ENCODE assay signal across 10 mouse cellular contexts in the genomic region with DNA sequence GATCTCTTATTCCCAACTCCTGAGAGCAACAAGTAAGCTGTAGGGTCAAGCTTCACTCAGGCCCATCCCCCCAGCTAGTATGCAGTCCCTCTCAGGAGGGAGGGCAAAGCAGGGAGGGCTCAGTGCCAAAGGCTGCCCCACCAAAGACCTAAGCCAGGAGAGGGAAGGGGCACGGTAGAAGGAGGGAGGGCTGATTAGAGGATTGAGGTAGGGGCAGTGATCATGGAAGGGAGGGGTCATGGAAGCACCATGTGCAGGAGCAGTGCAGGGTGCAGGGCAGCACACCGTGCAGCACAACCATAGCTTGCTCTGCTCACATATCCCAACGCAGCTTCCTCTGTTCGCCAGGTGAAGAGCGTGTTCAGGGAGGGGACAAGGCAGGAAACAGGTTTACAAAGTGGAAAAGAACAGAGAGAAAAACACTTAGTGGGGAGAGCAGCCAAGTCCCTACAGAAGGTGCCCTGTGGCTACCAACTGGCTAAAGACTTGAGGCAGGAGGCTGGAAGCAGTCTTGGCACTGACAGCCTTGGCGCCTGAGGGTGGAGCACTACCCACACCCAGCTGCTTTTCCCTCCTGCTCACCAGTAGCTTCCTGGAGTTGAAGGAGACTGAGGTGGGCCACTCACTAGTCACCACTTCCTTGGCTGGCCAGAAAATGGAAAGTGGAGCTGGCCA. TPM values are rescaled to one million over a fixed set of nuclear protein-coding genes. Genes with fewer than 3 reads are reported as not detected.
DNase-seq lines count a peak whose midpoint lies in the region; ATAC-seq and TF ChIP-seq lines count a peak whose summit lies in the region.
"Had no signal": no experiment of that assay in that cellular context is flagged by ENCODE, and none has a peak within 500 bp of the region (broad histone marks: within the 10 kb centered on the region; RNA-seq: fewer than 3 reads in every experiment).

No protein-coding gene starts in this region.

- 0 out of 4 replicates have a peak, but pooled peaks cover 0 to 2% of the 10 kb centered on the region in 2 experiments for H3K4me1 ChIP-seq in heart, embryonic 14.5 days (ENCODE audit: control insufficient read depth in 2 of 2, insufficient read depth in 2 of 2, low read length in 2 of 2)
- no peaks in the 10 kb centered on the region for H3K4me1 ChIP-seq in stomach, postnatal 0 days (replicated peaks; ENCODE audit: control insufficient read depth, insufficient read depth)
- H3K4me1 ChIP-seq: midbrain, embryonic 15.5 days had no signal

- H3K27ac ChIP-seq in heart, embryonic 14.5 days (replicated peaks in 1 of 2; ENCODE audit: control insufficient read depth in 1 of 2, insufficient read depth in 1 of 2, low read depth in 2 of 2, low read length in 2 of 2): no peak overlapping the region
- no peak overlapping the region for H3K27ac ChIP-seq in stomach, postnatal 0 days (replicated peaks)
- H3K27ac ChIP-seq: midbrain, embryonic 15.5 days had no signal

- WGBS in heart, embryonic 14.5 days: 59% methylated on average over 6 of the region's 6 CpGs
- WGBS in stomach, postnatal 0 days: 68% methylated on average over 6 of the region's 6 CpGs

- H3K9ac ChIP-seq in heart, embryonic 14.5 days (ENCODE audit: low read length): no peak overlapping the region
- H3K9ac ChIP-seq in stomach, postnatal 0 days (ENCODE audit: low read length): no peak overlapping the region
- H3K9ac ChIP-seq: midbrain, embryonic 15.5 days had no signal

- no peak overlapping the region for H3K4me3 ChIP-seq in heart, embryonic 14.5 days (ENCODE audit: control insufficient read depth in 1 of 2, insufficient read depth in 1 of 2, low read depth in 1 of 2, low read length in 2 of 2)
- no peak overlapping the region for H3K4me3 ChIP-seq in stomach, postnatal 0 days (ENCODE audit: low read depth, low read length)
- H3K4me3 ChIP-seq: midbrain, embryonic 15.5 days had no signal

- TF ChIP-seq EP300 in stomach, postnatal 0 days (optimal IDR thresholded peaks at IDR 0.05): no peak

- peaks cover 38% of the 10 kb centered on the region for H3K36me3 ChIP-seq in heart, embryonic 14.5 days (ENCODE audit: control insufficient read depth, insufficient read depth, low read length)
- H3K36me3 ChIP-seq in stomach, postnatal 0 days (ENCODE audit: control insufficient read depth, insufficient read depth, low read length): peaks cover 15% of the 10 kb centered on the region; the same call in 1 of the 2 replicates
- H3K36me3 ChIP-seq: midbrain, embryonic 15.5 days had no signal

- TF ChIP-seq CTCF in stomach, postnatal 0 days (IDR thresholded peaks at IDR 0.05; ENCODE audit: low read depth): no peak

- no peaks in the 10 kb centered on the region for H3K27me3 ChIP-seq in heart, embryonic 14.5 days (ENCODE audit: control insufficient read depth, insufficient read depth, low read length)
- no peaks in the 10 kb centered on the region for H3K27me3 ChIP-seq in stomach, postnatal 0 days (ENCODE audit: control insufficient read depth, insufficient read depth, low read length)
- H3K27me3 ChIP-seq: midbrain, embryonic 15.5 days had no signal

- H3K4me2 ChIP-seq in heart, embryonic 14.5 days (ENCODE audit: low read length): no peak overlapping the region
- H3K4me2 ChIP-seq in stomach, postnatal 0 days (replicated peaks; ENCODE audit: low read depth): no peak overlapping the region
- H3K4me2 ChIP-seq: midbrain, embryonic 15.5 days had no signal

- intact Hi-C loops in left cerebral cortex, postnatal 36 days (cut with DNase I): no loop called here

- no peak for DNase-seq in heart, adult 9 months (ENCODE audit: low spot score in 2 of 2)
- peak; percentile 1 for DNase-seq in right cerebral cortex, postnatal 4 days
- DNase-seq in right cerebral cortex, postnatal 36 days (ENCODE audit: low spot score in 2 of 2): no peak
- DNase-seq in cerebellum, postnatal 14 days: peak; percentile 78 to 80
- peak; percentile 10 for DNase-seq in stomach, postnatal 0 days (ENCODE audit: low spot score)
- no peak for DNase-seq in thymus, adult 18-20 months
- no peak for DNase-seq in left cerebral cortex, postnatal 36 days (ENCODE audit: low spot score in 2 of 2)
- DNase-seq: kidney, postnatal 4 days had no signal

- H3K9me3 ChIP-seq in heart, embryonic 14.5 days (ENCODE audit: control insufficient read depth, low read length): no peaks in the 10 kb centered on the region
- H3K9me3 ChIP-seq in stomach, postnatal 0 days (ENCODE audit: control insufficient read depth, low read length): no peaks in the 10 kb centered on the region
- H3K9me3 ChIP-seq: midbrain, embryonic 15.5 days had no signal

- peak; percentile 20; the same call in 1 of the 2 replicates for ATAC-seq in heart, embryonic 14.5 days (ENCODE audit: insufficient number of reproducible peaks, insufficient read depth, low FRiP score, low read depth)
- ATAC-seq in stomach, postnatal 0 days (ENCODE audit: low FRiP score, low TSS enrichment): no peak
- ATAC-seq: midbrain, embryonic 15.5 days had no signal

RNA-seq across cellular contexts. Expression of gene Uckl1, which starts 13.6 kb away (rescaled TPM):
- polyA plus RNA-seq in heart, embryonic 14.5 days (2014; fragmentation: Nextera tagmentation; extraction: Ambion mirVana): 72.1 and 72.2 TPM in 2 replicates
- 37.1 and 39.7 TPM in 2 replicates for polyA plus RNA-seq in stomach, postnatal 0 days (2015; fragmentation: Nextera tagmentation; extraction: Ambion mirVana)
- total RNA-seq in left cerebral cortex, postnatal 36 days (2021): 10 to 100 TPM; 33.1 to 65.4 TPM

RNA-seq across cellular contexts. Expression of gene Prpf6, which starts 20.6 kb away (rescaled TPM):
- 41.1 and 43.0 TPM in 2 replicates for polyA plus RNA-seq in heart, embryonic 14.5 days (2014; fragmentation: Nextera tagmentation; extraction: Ambion mirVana)
- 28.3 and 28.4 TPM in 2 replicates for polyA plus RNA-seq in stomach, postnatal 0 days (2015; fragmentation: Nextera tagmentation; extraction: Ambion mirVana)
- total RNA-seq in left cerebral cortex, postnatal 36 days (2021): 10 to 100 TPM; 49.8 to 54.4 TPM

RNA-seq across cellular contexts. Expression of gene Zfp512b, which starts 21.5 kb away (rescaled TPM):
- 29.3 and 32.0 TPM in 2 replicates for polyA plus RNA-seq in heart, embryonic 14.5 days (2014; fragmentation: Nextera tagmentation; extraction: Ambion mirVana)
- polyA plus RNA-seq in stomach, postnatal 0 days (2015; fragmentation: Nextera tagmentation; extraction: Ambion mirVana): 15.9 and 18.3 TPM in 2 replicates
- total RNA-seq in left cerebral cortex, postnatal 36 days (2021): 100 to 1,000 TPM in 1 of 2 experiments, 10 to 100 TPM in 1; 70.6 to 105 TPM

RNA-seq across cellular contexts. Expression of gene Samd10, which starts 28.0 kb away (rescaled TPM):
- polyA plus RNA-seq in heart, embryonic 14.5 days (2014; fragmentation: Nextera tagmentation; extraction: Ambion mirVana): 13.3 and 14.0 TPM in 2 replicates
- polyA plus RNA-seq in stomach, postnatal 0 days (2015; fragmentation: Nextera tagmentation; extraction: Ambion mirVana): 22.9 and 26.8 TPM in 2 replicates
- 10 to 100 TPM; 19.9 to 20.9 TPM for total RNA-seq in left cerebral cortex, postnatal 36 days (2021)

RNA-seq across cellular contexts. Expression of gene Dnajc5, which starts 50.8 kb away (rescaled TPM):
- polyA plus RNA-seq in heart, embryonic 14.5 days (2014; fragmentation: Nextera tagmentation; extraction: Ambion mirVana): 69.8 and 81.3 TPM in 2 replicates
- 50.2 and 52.7 TPM in 2 replicates for polyA plus RNA-seq in stomach, postnatal 0 days (2015; fragmentation: Nextera tagmentation; extraction: Ambion mirVana)
- 100 to 1,000 TPM; 285 to 305 TPM for total RNA-seq in left cerebral cortex, postnatal 36 days (2021)

Comparison
In these comparisons a context has a peak if more than half of its experiments do, and no peak if none do; other contexts are left out.
1. DNase-seq: peak in right cerebral cortex, postnatal 4 days (single experiment), cerebellum, postnatal 14 days (2 of 2) and stomach, postnatal 0 days (single experiment); none in heart, adult 9 months (0 of 2), right cerebral cortex, postnatal 36 days (0 of 2), thymus, adult 18-20 months (0 of 2) and left cerebral cortex, postnatal 36 days (0 of 2).